Mouse (Mus musculus) lung, postnatal 4 days (tissue): ENCODE data around the gene Lmo4.

Experiments
- DNase-seq, 2 experiments: peaks; one replicate each; pipeline ENCODE4 v3.0.0; 2021

Lmo4 gene

DNA sequence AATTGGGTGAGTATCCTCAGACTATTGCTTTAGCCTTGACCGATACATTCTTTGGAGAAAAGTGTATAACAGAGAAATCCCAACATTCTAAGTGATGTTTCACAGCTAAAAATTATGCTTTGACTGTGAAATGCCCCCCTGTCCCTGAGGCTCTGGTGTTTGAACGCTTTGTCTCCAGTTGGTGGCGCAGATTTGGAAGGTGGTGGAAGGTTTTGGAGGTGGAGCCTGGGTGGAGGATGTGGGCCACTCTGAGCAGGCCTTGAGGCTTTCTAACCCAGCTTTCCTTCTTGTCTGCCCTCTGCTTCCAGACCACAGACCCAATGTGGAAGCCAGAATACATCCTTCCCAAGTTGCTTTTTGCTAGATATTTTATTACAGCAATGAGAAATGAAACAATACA is 57.8 kb downstream of the Lmo4 start:
- no peak for DNase-seq

DNA sequence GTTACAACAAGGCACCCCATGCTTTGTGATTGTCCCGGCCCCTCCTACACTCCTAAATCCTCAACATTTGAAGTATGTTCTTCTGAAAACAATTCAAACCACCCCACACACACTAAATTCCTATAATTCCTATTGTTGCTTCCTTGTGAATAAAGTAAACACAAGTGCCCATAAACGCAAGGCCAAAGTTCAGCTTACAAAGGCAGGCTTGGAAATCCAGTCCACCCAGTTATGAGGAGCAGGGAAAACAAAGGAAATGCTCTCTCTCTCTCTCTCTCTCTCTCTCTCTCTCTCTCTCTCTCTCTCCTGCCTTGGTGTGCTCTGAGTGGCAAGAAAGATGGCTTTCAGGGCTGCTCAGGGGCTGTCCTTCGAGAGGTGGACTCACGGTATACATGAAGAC is 61.0 kb downstream of the Lmo4 start:
- DNase-seq = no peak

DNA sequence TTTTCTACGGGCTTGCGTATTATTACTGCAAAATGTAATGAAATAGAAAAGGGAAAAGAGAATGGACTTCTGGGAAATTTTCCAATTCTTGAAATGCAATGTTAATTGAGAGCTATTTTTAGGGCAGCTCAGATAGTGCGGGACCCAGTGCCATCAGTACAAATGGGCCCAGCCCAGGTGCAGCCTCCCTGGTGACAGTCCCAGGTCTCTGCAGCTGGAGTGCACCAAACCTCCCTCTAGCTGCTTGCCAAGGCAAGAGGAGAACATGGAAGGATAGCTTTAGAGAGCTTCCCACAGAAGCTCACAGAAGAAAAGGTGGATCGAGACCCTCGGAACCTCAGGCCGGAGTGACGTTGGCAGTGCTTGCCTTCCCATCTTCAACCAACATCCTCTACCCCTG is 62.1 kb downstream of the Lmo4 start:
- DNase-seq = no peak

DNA sequence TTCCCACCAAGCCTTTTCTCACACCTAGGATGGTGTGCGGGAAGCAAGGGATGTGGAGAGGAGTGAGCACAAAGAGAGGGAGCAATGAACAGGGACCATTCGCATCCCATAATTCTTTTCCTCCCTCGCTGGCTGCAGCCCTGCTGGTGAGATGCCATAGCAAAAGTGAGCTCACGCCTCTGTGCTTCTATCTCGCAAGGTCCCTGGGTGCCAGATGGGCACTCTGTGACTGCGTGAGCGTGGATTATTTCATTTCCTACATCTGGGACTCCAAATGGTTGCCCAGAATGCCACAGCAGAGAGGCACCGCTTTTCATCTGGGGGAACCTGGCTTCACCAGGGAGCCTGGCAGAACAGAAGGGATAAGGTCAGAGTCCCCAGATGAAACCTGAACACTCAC is 63.2 kb downstream of the Lmo4 start:
- no peak for DNase-seq

DNA sequence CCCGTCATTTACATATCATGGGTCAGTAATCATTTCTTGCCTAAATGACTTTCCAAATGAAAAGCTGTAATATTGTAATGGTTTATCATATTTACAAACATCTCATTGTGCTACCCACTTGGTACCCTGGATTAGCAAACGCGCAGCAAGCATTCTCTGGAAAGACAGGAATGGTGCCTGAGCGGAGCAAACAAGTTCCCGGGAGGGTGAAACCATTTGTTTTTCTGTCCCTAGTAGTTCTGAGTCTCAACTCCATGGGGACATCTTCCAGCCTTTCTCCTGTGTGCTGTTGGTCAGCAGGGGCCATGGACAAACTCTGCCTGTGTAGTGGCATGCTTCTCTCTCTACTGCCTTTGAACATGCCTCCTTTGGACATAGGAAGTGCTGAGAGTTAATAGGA is 64.2 kb downstream of the Lmo4 start:
- DNase-seq = no peak

DNA sequence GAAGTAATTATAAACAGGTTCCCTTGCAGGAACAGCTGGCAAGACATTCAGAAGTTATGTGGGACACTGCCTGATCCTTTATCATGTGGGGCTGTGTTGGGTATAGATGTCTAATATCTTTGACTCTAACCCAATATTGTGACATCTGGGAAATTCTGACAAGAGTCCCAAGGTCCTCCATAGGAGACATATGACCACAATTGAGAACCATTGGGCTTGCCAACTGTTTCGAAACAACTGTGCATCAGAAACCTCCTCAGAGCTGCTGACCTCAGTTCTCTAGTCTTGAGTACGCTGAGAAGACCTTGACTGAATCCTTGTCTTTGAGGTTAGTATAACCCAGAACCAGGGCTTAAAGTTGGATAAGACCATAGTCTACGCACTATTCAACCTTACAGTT is 66.4 kb downstream of the Lmo4 start:
- no peak for DNase-seq
